Mouse (Mus musculus) erythroid progenitor cell, adult 5-6 weeks (primary cell): ENCODE measurements around the gene Ntn1. TPM values are rescaled to one million over a fixed set of nuclear protein-coding genes. Genes with fewer than 3 reads are reported as not detected.

Experiments used
- ATAC-seq: replicated peaks from 2 replicates; pipeline ENCODE4 v1.8.0; 2016; ENCODE audit warnings: moderate number of reproducible peaks, mild to moderate bottlenecking, moderate TSS enrichment, inconsistent platforms; ENCODE audit not compliant: poor library complexity, low FRiP score, severe bottlenecking
- total RNA-seq, 2 experiments: library from RNA; stranded (forward) in 1 of 2; stranded (reverse) in 1 of 2; fragments of 150-400 nt in 1 of 2; fragments of 186-747, 209-891 nt in 1 of 2; gene quantifications; 2 replicates each; pipeline versions ENCODE4 v1.2.3 to v1.2.4; 2015 to 2017; ENCODE audit warnings: low replicate concordance in 2 of 2

The Ntn1 gene
- total RNA-seq, 2 experiments from 2014 or later: not detected

DNA sequence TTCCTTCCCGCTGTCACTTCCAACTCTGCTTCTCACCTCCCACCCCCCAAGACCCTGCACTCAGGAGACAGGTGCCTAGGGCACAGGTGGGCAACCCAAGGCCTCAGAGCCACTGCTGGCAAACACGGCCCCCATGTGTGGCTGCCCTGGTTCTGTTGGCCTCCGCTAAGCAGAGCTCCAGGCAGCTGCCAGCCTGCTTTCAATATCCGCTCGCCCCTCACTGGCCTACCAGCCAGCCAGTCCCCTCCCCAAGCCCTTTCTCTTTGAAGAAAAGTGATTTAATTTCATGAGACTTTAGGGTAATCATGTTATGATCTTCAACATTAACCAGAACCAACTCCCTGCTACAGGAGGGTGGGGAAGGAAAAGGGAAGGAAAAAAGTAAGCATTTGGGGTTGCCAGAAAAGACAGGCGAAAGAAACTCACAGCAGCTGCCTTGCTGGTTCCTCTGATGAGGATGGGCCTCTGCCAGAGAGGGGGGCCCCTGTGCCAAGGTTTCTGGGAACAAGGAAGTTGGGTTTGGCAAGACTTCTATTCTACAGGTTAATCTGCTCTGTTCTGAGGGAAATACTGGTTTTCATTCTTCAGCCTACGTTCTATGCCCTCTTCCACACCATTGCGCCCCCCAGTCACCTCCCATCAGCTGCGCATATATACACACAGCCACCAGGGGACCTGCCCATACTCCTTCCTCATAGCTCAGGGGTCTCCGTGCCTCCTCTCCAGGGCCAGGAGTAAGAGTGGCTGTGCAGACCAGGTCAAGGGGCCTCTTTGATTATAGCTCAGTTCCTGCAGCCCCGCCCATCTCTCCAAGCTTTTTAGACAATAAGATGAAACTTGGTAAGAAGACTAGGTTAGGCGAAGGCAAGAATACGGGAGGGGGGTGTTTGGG lies 59.3 kb downstream of the Ntn1 start:
- ATAC-seq: no peak

DNA sequence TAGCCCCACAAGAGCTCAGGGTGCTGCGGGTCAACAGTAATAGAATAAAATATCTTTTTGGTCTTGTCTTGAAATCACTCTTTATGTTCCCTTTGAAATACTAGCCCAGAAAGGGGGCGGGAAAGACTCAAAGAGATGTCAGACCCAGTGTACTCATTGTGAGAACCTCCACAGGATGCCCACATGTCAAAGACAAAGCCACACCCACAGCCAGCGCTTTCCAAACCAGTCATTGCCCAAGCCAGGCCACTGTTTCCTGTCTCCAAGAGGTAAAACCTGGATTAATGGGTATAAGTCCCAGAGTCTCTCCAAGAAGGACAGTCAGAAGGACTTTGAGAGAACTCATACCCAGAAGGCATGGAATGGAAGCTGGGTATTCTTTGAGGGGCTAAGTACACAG lies 60.3 kb downstream of the Ntn1 start:
- ATAC-seq: no peak

GRCm38 (mm10) chr11:68339856-68340255 lies 60.8 kb downstream of the Ntn1 start:
- ATAC-seq: no peak

DNA sequence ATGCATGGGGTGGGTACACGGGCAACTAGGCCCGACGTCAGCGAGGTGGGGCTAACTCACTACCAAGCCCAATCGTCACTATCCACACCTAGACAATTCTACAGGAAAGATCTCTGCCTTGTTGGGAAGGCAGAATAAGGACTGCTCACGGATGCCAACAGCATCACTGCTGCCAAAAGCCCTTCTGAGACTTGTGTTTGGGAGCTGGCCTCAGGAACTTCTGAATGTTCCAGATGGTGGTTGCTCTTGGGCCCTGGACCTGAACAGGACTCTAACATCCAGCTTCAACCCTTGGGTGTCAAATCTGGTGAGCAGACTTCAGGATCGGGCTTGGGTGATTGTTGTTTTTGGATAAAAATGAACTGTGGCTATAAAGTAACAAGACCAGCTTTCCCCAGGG lies 61.3 kb downstream of the Ntn1 start:
- ATAC-seq: no peak

- no peak for ATAC-seq
Measured at GRCm38 (mm10) chr11:68331676-68332265, 68.9 kb downstream of the Ntn1 start.

DNA sequence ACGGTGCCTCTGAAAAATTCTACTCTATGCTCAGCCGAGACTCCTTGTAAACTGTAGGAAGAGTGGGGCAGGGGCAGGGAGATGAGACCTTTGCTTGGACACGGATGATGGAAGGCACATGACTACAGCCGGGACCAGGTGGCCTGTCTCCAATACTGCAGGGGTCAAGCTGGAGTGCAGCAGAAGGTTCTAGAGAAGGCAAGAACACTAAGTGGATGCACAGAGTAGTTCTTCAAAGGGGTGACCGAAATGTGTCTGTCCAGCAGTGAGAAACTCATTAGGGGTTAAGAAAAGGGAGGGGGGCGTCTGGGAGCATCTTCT lies 69.5 kb downstream of the Ntn1 start:
- ATAC-seq: no peak

- no peak for ATAC-seq
Measured at GRCm38 (mm10) chr11:68330398-68331116, 70.1 kb downstream of the Ntn1 start.

- ATAC-seq: no peak
Measured at GRCm38 (mm10) chr11:68324863-68325262, 75.8 kb downstream of the Ntn1 start.

GRCm38 (mm10) chr11:68321417-68321816 lies 79.2 kb downstream of the Ntn1 start:
- no peak for ATAC-seq

DNA sequence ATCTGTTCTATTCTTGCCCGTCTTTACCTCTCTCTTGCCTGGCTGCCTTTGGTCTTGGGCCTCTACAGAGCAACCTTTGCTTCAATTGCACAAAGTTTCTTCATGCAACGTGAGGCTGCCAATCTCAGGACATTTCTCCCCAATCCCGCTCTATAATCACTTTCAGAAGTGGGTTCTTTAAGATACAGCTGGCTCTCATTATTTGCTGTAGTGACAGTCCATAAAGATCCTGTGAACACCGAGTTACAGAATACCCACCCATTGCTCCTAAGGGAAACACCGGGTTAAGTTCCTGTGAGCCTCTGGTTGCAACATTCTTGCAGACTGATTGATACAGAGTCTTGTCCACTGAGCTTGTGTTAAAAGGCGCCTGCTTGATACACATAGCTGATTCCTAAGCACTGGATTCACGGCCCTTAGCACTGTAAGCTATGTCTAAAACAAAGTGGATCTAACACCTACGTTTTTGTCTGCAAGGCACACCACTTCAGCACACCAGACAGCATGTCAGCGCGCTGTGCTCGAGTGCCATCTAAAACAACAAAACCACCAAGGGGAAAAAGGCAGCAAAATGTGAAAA lies 85.0 kb downstream of the Ntn1 start:
- no peak for ATAC-seq

GRCm38 (mm10) chr11:68313861-68314260 lies 86.8 kb downstream of the Ntn1 start:
- ATAC-seq: no peak

DNA sequence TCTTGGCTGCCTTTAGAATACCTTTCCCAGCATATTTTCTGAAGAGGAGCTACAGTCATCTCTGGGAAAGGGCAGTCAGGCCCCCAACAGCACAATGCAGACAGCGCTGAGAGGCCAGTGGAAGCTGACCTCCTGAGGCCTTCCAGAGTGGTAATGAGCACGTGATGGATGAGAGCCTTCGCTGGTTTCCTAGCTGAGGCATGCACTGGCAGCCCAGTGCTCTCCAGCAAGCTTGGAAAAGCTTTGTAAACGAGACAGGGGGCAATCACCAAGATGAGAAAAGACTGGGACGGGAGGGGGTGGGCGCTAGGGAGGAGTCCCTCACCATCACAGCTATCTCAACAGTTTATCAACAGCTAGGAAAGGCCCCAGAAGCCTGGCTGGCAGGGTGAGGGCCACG lies 87.6 kb downstream of the Ntn1 start:
- no peak for ATAC-seq

DNA sequence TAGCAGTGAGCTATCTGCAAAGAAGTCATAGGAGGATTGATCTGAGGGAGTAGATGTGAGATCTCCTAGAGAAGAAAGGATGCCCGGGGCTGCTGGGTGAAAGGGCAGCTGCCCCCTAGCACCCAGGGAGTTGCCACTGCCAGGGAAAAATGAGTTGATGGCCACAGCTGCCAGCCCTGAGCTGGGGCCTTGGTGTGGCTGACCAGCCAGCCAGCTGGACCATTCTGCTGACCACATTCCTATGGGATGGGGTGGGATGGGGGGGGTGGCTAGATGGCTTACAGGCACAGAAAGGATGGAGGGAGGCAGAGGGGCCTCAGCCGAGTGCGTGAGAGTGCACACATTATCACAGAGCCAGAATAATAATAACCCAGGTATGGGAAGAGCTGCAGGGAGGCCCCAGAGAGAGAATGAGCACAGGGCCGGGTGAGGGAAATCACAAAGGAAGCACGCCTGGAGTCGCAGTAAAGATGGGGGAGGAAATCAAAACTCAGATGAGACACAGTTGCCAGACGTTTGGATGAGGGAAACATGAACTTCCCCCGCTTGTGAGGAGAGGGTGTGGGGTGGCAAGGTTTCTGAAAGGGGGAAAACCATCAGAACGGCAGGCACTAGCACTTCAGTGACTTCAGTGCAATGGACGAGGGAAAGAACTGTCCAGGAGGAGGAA lies 91.6 kb downstream of the Ntn1 start:
- ATAC-seq: no peak

GRCm38 (mm10) chr11:68305997-68306396 lies 94.6 kb downstream of the Ntn1 start:
- ATAC-seq: no peak

DNA sequence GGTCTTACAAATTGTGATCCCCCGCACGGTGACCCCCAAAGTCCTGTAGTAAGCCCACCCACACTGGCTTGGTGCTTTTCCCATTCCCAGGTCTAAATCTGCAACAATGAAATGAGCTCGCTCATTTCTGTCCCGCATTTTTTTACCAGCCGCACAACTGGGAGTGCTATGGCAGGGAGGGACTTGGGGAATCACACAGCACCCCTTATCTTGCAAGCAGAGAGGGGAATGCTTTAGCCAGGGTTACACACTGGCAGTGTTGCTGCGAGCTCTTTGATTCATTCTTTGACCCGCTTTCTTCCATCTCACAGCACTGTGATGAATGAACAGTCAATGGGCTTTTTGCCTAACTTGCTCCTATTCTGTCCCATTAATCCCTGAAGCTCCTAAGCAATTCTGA lies 98.3 kb downstream of the Ntn1 start:
- ATAC-seq: no peak

DNA sequence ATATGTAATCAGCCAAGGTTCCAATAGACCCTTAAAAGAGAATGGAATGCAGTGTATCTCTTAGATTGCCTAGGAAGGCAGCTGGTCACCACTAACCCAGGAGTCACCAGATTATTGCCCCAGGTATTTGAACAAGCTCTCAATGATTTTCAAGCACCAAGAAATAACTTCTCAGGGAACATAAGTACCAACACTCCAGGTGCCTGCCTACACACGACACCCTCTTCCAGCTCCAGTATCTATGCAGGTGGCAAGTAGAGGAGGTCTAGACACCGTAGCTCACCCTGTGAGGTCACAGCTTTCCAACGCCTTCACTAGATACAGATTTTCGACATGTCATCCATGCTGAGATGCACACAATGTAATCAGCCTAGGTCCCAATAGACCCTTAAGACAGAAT lies 99.0 kb downstream of the Ntn1 start:
- ATAC-seq: no peak

- ATAC-seq: no peak
Measured at GRCm38 (mm10) chr11:68295474-68295873, 105.1 kb downstream of the Ntn1 start.

GRCm38 (mm10) chr11:68290631-68291030 lies 110.0 kb downstream of the Ntn1 start:
- ATAC-seq: no peak

GRCm38 (mm10) chr11:68287331-68287730 lies 113.3 kb downstream of the Ntn1 start:
- no peak for ATAC-seq

- no peak for ATAC-seq
Measured at GRCm38 (mm10) chr11:68286142-68286808, 114.3 kb downstream of the Ntn1 start.
